Mouse (Mus musculus) liver, embryonic 12.5 days (tissue): ENCODE results near the gene Acsl3. TPM values are rescaled to one million over a fixed set of nuclear protein-coding genes. Genes with fewer than 3 reads are reported as not detected.

Source experiments
- ATAC-seq: fragments of 200-750 bp; cut with Nextera tagmentation; 2 replicates; pipeline ENCODE4 v1.8.0; 2017; ENCODE audit warnings: moderate number of reproducible peaks, mild to moderate bottlenecking, moderate library complexity
- H3K27ac ChIP-seq: fragments of 300-500 bp; sonication (generic); 2 replicates; pipeline ENCODE4 v1.5.1; 2016; ENCODE audit warnings: mild to moderate bottlenecking
- H3K27me3 ChIP-seq: fragments of 300-500 bp; sonication (generic); replicated peaks from 2 replicates; pipeline ENCODE4 v1.6.1; 2016; ENCODE audit warnings: mild to moderate bottlenecking, moderate library complexity
- H3K36me3 ChIP-seq: fragments of 300-500 bp; sonication (generic); 2 replicates; pipeline ENCODE4 v1.6.1; 2016; ENCODE audit warnings: mild to moderate bottlenecking, moderate library complexity
- H3K4me1 ChIP-seq: fragments of 300-500 bp; sonication (generic); 2 replicates; pipeline ENCODE4 v1.6.1; 2016
- H3K4me2 ChIP-seq: fragments of 300-500 bp; sonication (generic); 2 replicates; pipeline ENCODE4 v1.6.1; 2016; ENCODE audit warnings: mild to moderate bottlenecking, moderate library complexity
- H3K4me3 ChIP-seq: fragments of 300-500 bp; sonication (generic); 2 replicates; pipeline ENCODE4 v1.5.1; 2016; ENCODE audit warnings: mild to moderate bottlenecking, moderate library complexity
- H3K9ac ChIP-seq: fragments of 300-500 bp; sonication (generic); 2 replicates; pipeline ENCODE4 v1.6.1; 2016; ENCODE audit warnings: mild to moderate bottlenecking, moderate library complexity
- H3K9me3 ChIP-seq: fragments of 300-500 bp; sonication (generic); replicated peaks from 2 replicates; pipeline ENCODE4 v1.6.1; 2016; ENCODE audit warnings: mild to moderate bottlenecking, moderate library complexity
- WGBS: fragments of 180-500 bp; shearing (Covaris S2); methylation state at CpG from one replicate; pipeline ENCODE4 v1.1.7; 2016; ENCODE audit not compliant: insufficient replicate concordance; 5-methylcytosine and 5-hydroxymethylcytosine counted together
- polyA plus RNA-seq: library from polyadenylated mRNA; unstranded; fragments of >200 nt; fragmentation: Nextera tagmentation; extraction: Ambion mirVana; gene quantifications from 2 replicates; pipeline ENCODE4 v1.2.1, GENCODE M21; 2016

The Acsl3 gene
- polyA plus RNA-seq, 1 experiment from 2014 or later = 29.8 TPM

- Histone ChIP-seq H3K9me3 (no peaks in the 10 kb centered on the region), H3K9ac (no peak overlapping the region), H3K4me1 (peaks cover 11% of the 10 kb centered on the region; the same call in 1 of the 2 replicates), H3K27me3 (no peaks in the 10 kb centered on the region), H3K4me3 (no peak overlapping the region), H3K36me3 (peaks cover 79% of the 10 kb centered on the region), H3K27ac (no peak overlapping the region), H3K4me2 (no peak overlapping the region)
- WGBS = 68% methylated on average over 9 of the region's 9 CpGs
- ATAC-seq = no peak
These were observed 37.1 kb downstream of the Acsl3 start for GRCm38 (mm10) chr1:78694503-78695258.

GRCm38 (mm10) chr1:78696305-78696704 lies 38.7 kb downstream of the Acsl3 start:
- WGBS = 40% methylated on average over 2 of the region's 2 CpGs
- Histone ChIP-seq H3K27me3 (no peaks in the 10 kb centered on the region), H3K27ac (no peak overlapping the region), H3K36me3 (peaks cover 79% of the 10 kb centered on the region), H3K9me3 (no peaks in the 10 kb centered on the region), H3K4me1 (peaks cover 11% of the 10 kb centered on the region; the same call in 1 of the 2 replicates), H3K4me2 (no peak overlapping the region), H3K9ac (no peak overlapping the region), H3K4me3 (no peak overlapping the region)
- no peak for ATAC-seq

GRCm38 (mm10) chr1:78696903-78697302 lies 39.3 kb downstream of the Acsl3 start:
- Histone ChIP-seq H3K9me3 (no peaks in the 10 kb centered on the region), H3K27ac (no peak overlapping the region), H3K36me3 (peaks cover 82% of the 10 kb centered on the region), H3K27me3 (no peaks in the 10 kb centered on the region), H3K9ac (no peak overlapping the region), H3K4me3 (no peak overlapping the region), H3K4me2 (no peak overlapping the region), H3K4me1 (peaks cover 11% of the 10 kb centered on the region; the same call in 1 of the 2 replicates)
- no peak for ATAC-seq
- 78% methylated on average over 5 of the region's 5 CpGs for WGBS

- 78% methylated on average over 6 of the region's 6 CpGs for WGBS
- Histone ChIP-seq H3K4me3 (no peak overlapping the region), H3K27me3 (no peaks in the 10 kb centered on the region), H3K36me3 (peaks cover 84% of the 10 kb centered on the region), H3K4me2 (no peak overlapping the region), H3K27ac (no peak overlapping the region), H3K9me3 (no peaks in the 10 kb centered on the region), H3K9ac (no peak overlapping the region), H3K4me1 (peaks cover 11% of the 10 kb centered on the region)
- no peak for ATAC-seq
These were observed 40.5 kb downstream of the Acsl3 start for GRCm38 (mm10) chr1:78698138-78698537.

- H3K9me3 ChIP-seq = no peaks in the 10 kb centered on the region
- H3K27me3 ChIP-seq = no peaks in the 10 kb centered on the region
- H3K4me1 ChIP-seq = no peaks in the 10 kb centered on the region; the same call in 1 of the 2 replicates
- no peak overlapping the region for H3K4me3 ChIP-seq
- H3K27ac ChIP-seq = no peak overlapping the region
- WGBS = 77% methylated on average over 3 of the region's 3 CpGs
- H3K36me3 ChIP-seq = peaks cover 81% of the 10 kb centered on the region
- no peak overlapping the region for H3K9ac ChIP-seq
- no peak for ATAC-seq
- no peak overlapping the region for H3K4me2 ChIP-seq
These were observed 44.1 kb downstream of the Acsl3 start for GRCm38 (mm10) chr1:78701740-78702139.

GRCm38 (mm10) chr1:78702282-78702963 lies 44.8 kb downstream of the Acsl3 start:
- H3K36me3 ChIP-seq = peaks cover 79% of the 10 kb centered on the region
- 51% methylated on average over 14 of the region's 14 CpGs for WGBS

GRCm38 (mm10) chr1:78702964-78703285 lies 45.3 kb downstream of the Acsl3 start:
- Histone ChIP-seq H3K9me3 (no peaks in the 10 kb centered on the region), H3K27ac (no peak overlapping the region), H3K27me3 (no peaks in the 10 kb centered on the region), H3K36me3 (peaks cover 77% of the 10 kb centered on the region), H3K4me3 (no peak overlapping the region), H3K4me1 (no peaks in the 10 kb centered on the region; the same call in 1 of the 2 replicates), H3K9ac (no peak overlapping the region), H3K4me2 (no peak overlapping the region)
- WGBS = 76% methylated on average over 2 of the region's 2 CpGs
- no peak for ATAC-seq

More at GRCm38 (mm10) chr1:78702282-78702963, 44.8 kb downstream of the Acsl3 start:
- no peaks in the 10 kb centered on the region for H3K9me3 ChIP-seq
- H3K27me3 ChIP-seq = no peaks in the 10 kb centered on the region
- no peak for ATAC-seq
- H3K9ac ChIP-seq = no peak overlapping the region
- no peak overlapping the region for H3K4me3 ChIP-seq
- no peaks in the 10 kb centered on the region; the same call in 1 of the 2 replicates for H3K4me1 ChIP-seq
- H3K27ac ChIP-seq = no peak overlapping the region
- H3K4me2 ChIP-seq = no peak overlapping the region

GRCm38 (mm10) chr1:78706338-78706737 lies 48.7 kb downstream of the Acsl3 start:
- no peak for ATAC-seq
- Histone ChIP-seq H3K4me2 (no peak overlapping the region), H3K36me3 (peaks cover 50% of the 10 kb centered on the region), H3K4me1 (no peaks in the 10 kb centered on the region; the same call in 1 of the 2 replicates), H3K9ac (no peak overlapping the region), H3K27ac (no peak overlapping the region), H3K9me3 (no peaks in the 10 kb centered on the region), H3K27me3 (no peaks in the 10 kb centered on the region), H3K4me3 (no peak overlapping the region)
- 82% methylated on average over 10 of the region's 10 CpGs for WGBS

- H3K36me3 ChIP-seq = peaks cover 41% of the 10 kb centered on the region
- ATAC-seq = no peak
- 48% methylated on average over 4 of the region's 4 CpGs for WGBS
- H3K9me3 ChIP-seq = no peaks in the 10 kb centered on the region
- no peak overlapping the region for H3K4me2 ChIP-seq
- no peak overlapping the region for H3K9ac ChIP-seq
- no peaks in the 10 kb centered on the region for H3K4me1 ChIP-seq
- no peak overlapping the region for H3K27ac ChIP-seq
- H3K27me3 ChIP-seq = no peaks in the 10 kb centered on the region
- no peak overlapping the region for H3K4me3 ChIP-seq
These were observed 49.7 kb downstream of the Acsl3 start for GRCm38 (mm10) chr1:78707280-78707679.

GRCm38 (mm10) chr1:78710026-78710425 lies 52.4 kb downstream of the Acsl3 start:
- no peak overlapping the region for H3K27ac ChIP-seq
- no peak overlapping the region for H3K9ac ChIP-seq
- H3K36me3 ChIP-seq = peaks cover 15% of the 10 kb centered on the region
- H3K27me3 ChIP-seq = no peaks in the 10 kb centered on the region
- no peak overlapping the region for H3K4me2 ChIP-seq
- no peak overlapping the region for H3K4me3 ChIP-seq
- no peaks in the 10 kb centered on the region for H3K4me1 ChIP-seq
- no peak for ATAC-seq
- H3K9me3 ChIP-seq = no peaks in the 10 kb centered on the region

GRCm38 (mm10) chr1:78710613-78711329 lies 53.1 kb downstream of the Acsl3 start:
- H3K27ac ChIP-seq = no peak overlapping the region
- WGBS = 51% methylated on average over 5 of the region's 5 CpGs
- peaks cover 10% of the 10 kb centered on the region for H3K36me3 ChIP-seq
- no peaks in the 10 kb centered on the region for H3K27me3 ChIP-seq
- no peaks in the 10 kb centered on the region for H3K9me3 ChIP-seq
- no peak for ATAC-seq
- no peak overlapping the region for H3K9ac ChIP-seq
- no peak overlapping the region for H3K4me2 ChIP-seq
- H3K4me3 ChIP-seq = no peak overlapping the region
- H3K4me1 ChIP-seq = no peaks in the 10 kb centered on the region
